ENCODE assay signal across 15 mouse cellular contexts in genomic region chr7:101272466-101273160, GRCm38 (mm10).
"Had no signal": no experiment of that assay in that cellular context is flagged by ENCODE, and none has a peak within 500 bp of the region (broad histone marks: within the 10 kb centered on the region; RNA-seq: fewer than 3 reads in every experiment).

No protein-coding gene starts in this region.

- H3K27ac ChIP-seq: kidney, postnatal 0 days; limb, embryonic 15.5 days; lung, embryonic 15.5 days; midbrain, embryonic 10.5 days; neural tube, embryonic 15.5 days had no signal

- H3K4me3 ChIP-seq: limb, embryonic 15.5 days; lung, embryonic 15.5 days; midbrain, embryonic 10.5 days; myocyte; neural tube, embryonic 15.5 days had no signal

- H3K9ac ChIP-seq: limb, embryonic 15.5 days; lung, embryonic 15.5 days; neural tube, embryonic 15.5 days had no signal

- H3K27me3 ChIP-seq: limb, embryonic 15.5 days; lung, embryonic 15.5 days; neural tube, embryonic 15.5 days had no signal

- H3K9me3 ChIP-seq: limb, embryonic 15.5 days; lung, embryonic 15.5 days; midbrain, embryonic 10.5 days; neural tube, embryonic 15.5 days had no signal

- DNase-seq: kidney, adult 11 months; kidney, adult 9 months; kidney, postnatal 36 days; layer of hippocampus, adult 9-11 months; layer of hippocampus, postnatal 36 days; midbrain, embryonic 14.5 days; right cerebral cortex, adult 18-20 months; right cerebral cortex, postnatal 25 days; thymus, postnatal 4 days had no signal

- H3K4me2 ChIP-seq: limb, embryonic 15.5 days; lung, embryonic 15.5 days; neural tube, embryonic 15.5 days had no signal

- H3K4me1 ChIP-seq: limb, embryonic 15.5 days; midbrain, embryonic 10.5 days; neural tube, embryonic 15.5 days had no signal
